Mouse (Mus musculus) limb, embryonic 10.5 days (tissue): ENCODE results near the gene Lnpep. TPM values are rescaled to one million over a fixed set of nuclear protein-coding genes. Genes with fewer than 3 reads are reported as not detected.
A peak's percentile ranks its signal among the peaks of the same experiment; 100 is the strongest.
"Not testable (repeated sequence)": the region's sequence is repeated elsewhere in the genome, so short reads cannot be mapped to it uniquely, and the experiment has no call there.

Experiments used
- DNase-seq: peaks from one replicate; pipeline ENCODE4 v3.0.0-alpha.2; 2017; ENCODE audit warnings: low spot score
- H3K27ac ChIP-seq: fragments of 300-500 bp; sonication (generic); 2 replicates; pipeline ENCODE4 v1.5.1; 2016; ENCODE audit warnings: mild to moderate bottlenecking
- H3K27me3 ChIP-seq: fragments of 300-500 bp; sonication (generic); 2 replicates; pipeline ENCODE4 v1.6.1; 2016; ENCODE audit warnings: low read depth, mild to moderate bottlenecking; ENCODE audit not compliant: poor library complexity, severe bottlenecking
- H3K36me3 ChIP-seq: fragments of 300-500 bp; sonication (generic); 2 replicates; pipeline ENCODE4 v1.6.1; 2016; ENCODE audit warnings: mild to moderate bottlenecking, moderate library complexity
- H3K4me1 ChIP-seq: fragments of 300-500 bp; sonication (generic); 2 replicates; pipeline ENCODE4 v1.6.1; 2016
- H3K4me3 ChIP-seq: fragments of 300-500 bp; sonication (generic); 2 replicates; pipeline ENCODE4 v1.5.1; 2016; ENCODE audit warnings: mild to moderate bottlenecking, moderate library complexity
- H3K9me3 ChIP-seq: fragments of 300-500 bp; sonication (generic); replicated peaks from 2 replicates; pipeline ENCODE4 v1.6.1; 2016; ENCODE audit warnings: mild to moderate bottlenecking
- WGBS: fragments of 180-500 bp; shearing (Covaris S2); methylation state at CpG from one replicate; pipeline ENCODE4 v1.1.7; 2016; 5-methylcytosine and 5-hydroxymethylcytosine counted together
- polyA plus RNA-seq: library from polyadenylated mRNA; unstranded; fragments of >200 nt; fragmentation: Nextera tagmentation; extraction: Ambion mirVana; gene quantifications from 2 replicates; pipeline ENCODE4 v1.2.1, GENCODE M21; 2016

Gene Lnpep
- polyA plus RNA-seq, 1 experiment from 2014 or later: 10.1 TPM

- Histone ChIP-seq H3K27me3 (no peaks in the 10 kb centered on the region), H3K36me3 (peaks cover 17% of the 10 kb centered on the region; the same call in 1 of the 2 replicates), H3K4me3 (no peak overlapping the region), H3K27ac (peak overlapping the region; percentile 21; the same call in 1 of the 2 replicates), H3K9me3 (no peaks in the 10 kb centered on the region), H3K4me1 (peaks cover 9% of the 10 kb centered on the region; the same call in 1 of the 2 replicates)
- no peak for DNase-seq
- WGBS: 65% methylated on average over 4 of the region's 4 CpGs
Measured at GRCm38 (mm10) chr17:17516384-17517016, 108.3 kb downstream of the Lnpep start.

- Histone ChIP-seq H3K36me3 (0 out of 2 replicates have a peak, but pooled peaks cover 5% of the 10 kb centered on the region), H3K4me1 (peaks cover 6% of the 10 kb centered on the region; the same call in 1 of the 2 replicates), H3K9me3 (no peaks in the 10 kb centered on the region), H3K27me3 (no peaks in the 10 kb centered on the region), H3K27ac (peak overlapping the region; percentile 50; the same call in 1 of the 2 replicates), H3K4me3 (no peak overlapping the region)
- no peak for DNase-seq
- 90% methylated on average over 10 of the region's 10 CpGs for WGBS
Measured at GRCm38 (mm10) chr17:17506677-17507076, 118.2 kb downstream of the Lnpep start.

- H3K27ac ChIP-seq: peak overlapping the region; percentile 75
- no peaks in the 10 kb centered on the region for H3K27me3 ChIP-seq
Measured at GRCm38 (mm10) chr17:17499278-17499677, 125.6 kb downstream of the Lnpep start.

GRCm38 (mm10) chr17:17498848-17499247, 126.0 kb downstream of the Lnpep start:
- H3K27me3 ChIP-seq: no peaks in the 10 kb centered on the region
- peak; percentile 45 for DNase-seq
- no peaks in the 10 kb centered on the region for H3K9me3 ChIP-seq
- peak overlapping the region; percentile 75 for H3K27ac ChIP-seq
- peaks cover 17% of the 10 kb centered on the region for H3K36me3 ChIP-seq
- peaks cover 23% of the 10 kb centered on the region for H3K4me1 ChIP-seq
- no peak overlapping the region for H3K4me3 ChIP-seq
- 24% methylated on average over 1 of the region's 1 CpGs for WGBS

More at GRCm38 (mm10) chr17:17499278-17499677, 125.6 kb downstream of the Lnpep start:
- H3K4me1 ChIP-seq: peaks cover 23% of the 10 kb centered on the region
- no peaks in the 10 kb centered on the region for H3K9me3 ChIP-seq
- peaks cover 13% of the 10 kb centered on the region for H3K36me3 ChIP-seq
- no peak overlapping the region for H3K4me3 ChIP-seq
- DNase-seq: no peak
- WGBS: 74% methylated on average over 3 of the region's 3 CpGs

GRCm38 (mm10) chr17:17496730-17497129, 128.1 kb downstream of the Lnpep start:
- Histone ChIP-seq H3K27ac (no peak overlapping the region), H3K36me3 (peaks cover 20% of the 10 kb centered on the region), H3K9me3 (no peaks in the 10 kb centered on the region), H3K4me3 (no peak overlapping the region), H3K4me1 (peaks cover 39% of the 10 kb centered on the region), H3K27me3 (no peaks in the 10 kb centered on the region)
- DNase-seq: no peak
- 91% methylated on average over 7 of the region's 7 CpGs for WGBS

- peaks cover 44% of the 10 kb centered on the region for H3K4me1 ChIP-seq
- H3K27ac ChIP-seq, H3K27me3 ChIP-seq, H3K9me3 ChIP-seq, H3K4me3 ChIP-seq, DNase-seq: not testable (repeated sequence)
- peaks cover 20% of the 10 kb centered on the region for H3K36me3 ChIP-seq
Measured at GRCm38 (mm10) chr17:17496234-17496633, 128.6 kb downstream of the Lnpep start.

- Histone ChIP-seq H3K4me3 (peak overlapping the region; percentile 41), H3K27ac (peak overlapping the region; percentile 88), H3K27me3 (no peaks in the 10 kb centered on the region), H3K9me3 (no peaks in the 10 kb centered on the region), H3K4me1 (peaks cover 48% of the 10 kb centered on the region), H3K36me3 (peaks cover 12% of the 10 kb centered on the region)
- WGBS: 74% methylated on average over 8 of the region's 8 CpGs
- peak; percentile 39 for DNase-seq
Measured at GRCm38 (mm10) chr17:17492116-17492515, 132.7 kb downstream of the Lnpep start.

- DNase-seq: no peak
- no peaks in the 10 kb centered on the region for H3K9me3 ChIP-seq
- H3K36me3 ChIP-seq: peaks cover 10% of the 10 kb centered on the region
- H3K4me3 ChIP-seq: peak overlapping the region; percentile 41
- 33% methylated on average over 7 of the region's 7 CpGs for WGBS
- peaks cover 53% of the 10 kb centered on the region for H3K4me1 ChIP-seq
- H3K27me3 ChIP-seq: no peaks in the 10 kb centered on the region
- peak overlapping the region; percentile 88 for H3K27ac ChIP-seq
Measured at GRCm38 (mm10) chr17:17491622-17492001, 133.2 kb downstream of the Lnpep start.

GRCm38 (mm10) chr17:17490820-17491621, 133.8 kb downstream of the Lnpep start:
- Histone ChIP-seq H3K4me1 (peaks cover 59% of the 10 kb centered on the region), H3K9me3 (no peaks in the 10 kb centered on the region), H3K27me3 (no peaks in the 10 kb centered on the region), H3K36me3 (peaks cover 10% of the 10 kb centered on the region), H3K27ac (peak overlapping the region; percentile 88), H3K4me3 (peak overlapping the region; percentile 41)
- DNase-seq: peak; percentile 85
- WGBS: 8% methylated on average over 14 of the region's 15 CpGs

GRCm38 (mm10) chr17:17485789-17486188, 139.1 kb downstream of the Lnpep start:
- Histone ChIP-seq H3K4me3 (no peak overlapping the region), H3K36me3 (no peaks in the 10 kb centered on the region), H3K27ac (peak overlapping the region; percentile 86), H3K9me3 (no peaks in the 10 kb centered on the region), H3K27me3 (no peaks in the 10 kb centered on the region), H3K4me1 (peaks cover 60% of the 10 kb centered on the region)
- WGBS: 45% methylated on average over 2 of the region's 2 CpGs
- no peak for DNase-seq

Other genes starting within 250 kb of the Lnpep start
- 216 and 262 TPM in 2 replicates for gene Lix1, start 222.4 kb downstream of the Lnpep start, polyA plus RNA-seq
- gene Vmn2r90, start 78.7 kb upstream of the Lnpep start, polyA plus RNA-seq: not detected in 2 replicates
- 55.0 and 75.1 TPM in 2 replicates for gene Spaca6, start 202.1 kb upstream of the Lnpep start, polyA plus RNA-seq
- gene Has1, start 230.2 kb upstream of the Lnpep start, polyA plus RNA-seq: 1.2 and 2.1 TPM in 2 replicates